Mouse (Mus musculus) C2C12 (cell line): ENCODE results near the gene Cep19.

Experiments
- CTCF ChIP-seq: IDR thresholded peaks from one replicate; pipeline ENCODE4 v1.5.1; 2011; ENCODE audit not compliant: control insufficient read depth, insufficient read depth, insufficient read length
- MAX ChIP-seq: IDR thresholded peaks from one replicate; pipeline ENCODE4 v1.6.1; 2011; ENCODE audit warnings: mild to moderate bottlenecking, control low read depth
- USF1 ChIP-seq: IDR thresholded peaks from one replicate; pipeline ENCODE4 v1.6.1; 2011; ENCODE audit warnings: low read depth, mild to moderate bottlenecking, control low read depth, moderate library complexity

- TF ChIP-seq CTCF (no peak), USF1 (no peak), MAX (no peak)
Measured at GRCm38 (mm10) chr16:32068389-32069300, 31.0 kb upstream of the Cep19 start.
